Mouse (Mus musculus): ENCODE data around the gene Htr7. TPM values are rescaled to one million over a fixed set of nuclear protein-coding genes. Genes with fewer than 3 reads are reported as not detected.

Htr7 gene
- polyA plus RNA-seq (2017; shearing (Covaris generic)), result not detected

DNA sequence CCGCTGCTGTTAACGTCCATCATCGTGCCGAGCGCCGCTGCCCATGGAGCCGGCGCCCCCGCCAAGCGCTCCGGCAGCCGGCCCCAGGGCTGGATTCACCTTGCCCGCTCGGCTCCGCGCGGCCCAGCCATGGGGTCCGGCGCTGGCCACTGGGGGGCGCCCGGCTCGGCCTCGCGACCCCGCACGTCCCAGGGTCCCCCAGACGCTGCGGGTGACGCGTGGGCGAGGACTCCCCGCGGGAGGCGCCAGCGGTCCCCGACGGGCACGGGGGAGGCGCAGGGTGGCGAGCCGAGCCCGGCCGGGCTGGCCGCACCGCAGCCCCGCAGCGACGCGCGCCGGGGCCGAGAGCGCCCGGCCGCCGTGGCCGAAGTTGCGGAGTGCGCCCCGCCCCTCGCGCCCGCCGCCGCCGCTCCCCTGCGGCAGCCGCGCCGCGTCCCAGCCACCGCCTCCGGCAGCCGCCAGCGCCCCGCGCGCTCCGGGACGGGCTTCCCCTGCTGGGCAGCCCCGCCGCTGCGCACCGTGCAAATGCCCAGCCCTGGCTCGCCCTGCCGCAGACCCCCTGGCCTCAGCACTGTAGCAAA, at the start of gene Htr7:
TSS of gene Htr7 (minus strand) at position 277 of the 581 bp plus-strand sequence.

DNA sequence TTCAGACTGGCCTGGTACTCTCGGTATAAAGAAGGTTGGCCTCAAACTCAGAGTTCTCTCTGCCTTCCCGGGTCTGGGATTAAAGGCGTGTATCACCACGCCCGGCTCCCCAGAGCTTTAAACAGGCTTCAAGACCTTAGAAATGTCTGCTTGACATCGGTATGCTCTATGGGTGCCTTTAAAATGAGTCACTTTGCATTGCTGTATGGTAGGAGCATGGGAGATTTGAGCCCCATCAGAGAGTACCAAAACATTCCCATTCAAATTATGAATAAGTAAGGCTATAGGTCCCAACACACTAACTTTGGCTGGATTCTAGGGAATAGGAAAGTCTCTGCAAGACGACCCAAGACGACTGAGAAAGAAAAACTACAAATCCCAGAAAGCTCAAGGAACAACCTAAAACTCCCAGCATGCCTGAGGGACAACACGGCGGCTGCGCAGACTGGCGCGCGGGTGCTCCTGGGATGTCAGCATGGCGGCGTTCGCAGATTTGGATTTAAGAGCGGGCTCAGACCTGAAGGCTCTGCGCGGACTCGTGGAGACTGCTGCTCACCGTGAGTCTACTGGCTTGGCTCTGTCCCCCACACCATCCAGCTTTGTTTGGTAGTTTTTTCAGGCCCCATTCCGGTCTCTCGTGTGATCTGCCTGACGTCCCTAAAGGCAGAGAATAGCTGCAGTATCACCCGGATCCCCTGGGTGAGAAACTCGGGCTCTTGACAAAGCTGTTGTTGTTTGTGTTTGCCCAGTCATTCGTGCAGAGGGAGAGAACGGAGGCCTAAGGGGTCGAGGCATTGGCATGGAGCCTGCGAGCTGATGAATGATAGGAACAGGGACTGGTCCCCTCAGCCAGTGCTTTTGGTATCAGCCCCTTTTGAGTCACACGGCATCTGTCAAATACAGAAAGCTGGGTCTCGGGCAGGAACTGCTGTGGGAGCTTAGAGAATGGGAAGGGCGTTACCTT, 26.2 kb upstream of the Htr7 start, which contains the start of gene Rpp30:
TSS of gene Rpp30 (plus strand) at position 455 of the 964 bp plus-strand sequence.

Other genes starting within 250 kb of the Htr7 start
- gene Rpp30, start 26.2 kb upstream of the Htr7 start, polyA plus RNA-seq (2017; shearing (Covaris generic)), result 44.6 TPM
- gene Ankrd1, start 62.6 kb upstream of the Htr7 start, polyA plus RNA-seq (2017; shearing (Covaris generic)), result not detected